Mouse (Mus musculus) kidney, postnatal 36 days (tissue): ENCODE measurements around the gene Gm3278.
"Not testable (repeated sequence)": the region's sequence is repeated elsewhere in the genome, so short reads cannot be mapped to it uniquely, and the experiment has no call there.

ENCODE experiments used
- DNase-seq, 2 experiments: peaks; one replicate each; pipeline ENCODE4 v3.0.0; 2021 to 2022; ENCODE audit warnings: mixed read lengths in 2 of 2

Gene Gm3278

DNA sequence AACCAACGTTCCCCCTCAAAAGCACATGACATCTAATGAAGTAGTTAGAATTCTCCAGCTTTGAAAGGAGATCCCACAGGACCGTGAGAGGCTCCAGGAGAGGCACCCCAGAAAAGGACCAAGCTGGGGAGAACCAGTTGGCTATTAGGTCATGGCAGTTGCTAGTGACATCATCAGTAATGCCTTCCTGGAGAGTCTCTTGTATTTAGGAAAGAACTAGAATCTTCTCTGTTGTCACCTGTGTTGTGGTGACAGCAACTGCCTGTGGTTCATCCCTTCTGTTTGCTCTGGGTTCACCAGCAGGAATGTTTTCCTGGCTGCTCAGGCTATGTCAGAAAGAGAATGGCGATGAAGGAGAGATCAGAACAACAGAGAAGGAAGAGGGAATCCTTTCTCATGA, at the start of gene Gm3278:
Gene Gm3278, plus strand, starts transcription at position 301 of the 400 bp plus-strand sequence.
- DNase-seq: not testable (repeated sequence)

DNA sequence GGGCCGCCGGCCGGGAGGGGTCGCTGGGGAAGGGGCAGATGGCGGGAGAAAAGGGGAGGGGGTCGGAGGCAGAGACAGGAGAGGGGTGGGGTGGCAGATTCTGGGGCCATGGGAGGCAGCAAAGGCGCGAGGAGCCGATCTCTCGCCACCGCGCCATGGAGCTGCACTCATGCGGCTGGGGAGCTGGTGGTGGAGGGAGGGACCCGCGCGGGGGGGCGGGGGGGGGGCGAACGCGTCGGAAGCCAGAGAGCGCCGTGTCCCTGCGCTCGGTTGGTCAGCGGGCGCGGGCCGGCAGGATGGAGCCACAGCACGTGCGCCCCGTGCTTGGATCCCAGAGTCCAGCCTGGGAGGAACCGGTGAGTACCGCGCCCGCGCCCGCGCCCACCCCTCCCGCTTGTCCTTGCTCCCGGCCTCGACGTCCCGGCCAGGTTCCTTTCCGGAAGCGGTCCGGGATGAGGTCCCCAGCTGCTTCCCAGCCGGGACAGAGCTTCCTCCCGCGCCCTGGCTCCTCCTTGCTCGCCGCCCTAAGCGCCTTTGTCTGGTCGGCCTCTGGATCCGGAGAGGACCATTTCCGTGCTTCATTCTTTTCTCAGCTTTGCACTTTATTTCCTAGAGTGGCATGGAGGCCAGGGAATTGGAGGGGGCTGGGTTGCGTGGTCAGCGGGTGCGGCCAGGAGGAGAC, 36.8 kb upstream of the Gm3278 start, which contains the start of gene Gm3264:
Gene Gm3264, plus strand, starts transcription at position 278 of the 682 bp plus-strand sequence.
- DNase-seq: peak in 1 of 2 experiments; percentile 2
